Mouse (Mus musculus): ENCODE measurements around the gene Kif17. TPM values are rescaled to one million over a fixed set of nuclear protein-coding genes. Genes with fewer than 3 reads are reported as not detected.

Kif17 gene
- 1 to 10 TPM; 8.5 to 9.3 TPM for total RNA-seq (2021)

- DNase-seq, result peak; percentile 87
- intact Hi-C loops (cut with DNase I), result no loop called here
Observed at GRCm38 (mm10) chr4:138250088-138250960, at the start of gene Kif17, which contains the start of gene Sh2d5. TSS of gene Kif17 (plus strand) at chr4:138250435. TSS of gene Sh2d5 (plus strand) at chr4:138250403.

- no peak for DNase-seq
- intact Hi-C loops (cut with DNase I), result no loop called here
Observed at GRCm38 (mm10) chr4:138200769-138201168, 49.5 kb upstream of the Kif17 start.

- intact Hi-C loops (cut with DNase I), result no loop called here
- no peak for DNase-seq
Observed at GRCm38 (mm10) chr4:138201696-138202095, 48.5 kb upstream of the Kif17 start.

- no peak for DNase-seq
- intact Hi-C loops (cut with DNase I), result no loop called here
Observed at GRCm38 (mm10) chr4:138210116-138210515, 40.1 kb upstream of the Kif17 start.

- intact Hi-C loops (cut with DNase I), result no loop called here
- no peak for DNase-seq
Observed at GRCm38 (mm10) chr4:138213861-138214260, 36.4 kb upstream of the Kif17 start.

GRCm38 (mm10) chr4:138215671-138216199 lies 34.5 kb upstream of the Kif17 start:
- intact Hi-C loops (cut with DNase I), result no loop called here

GRCm38 (mm10) chr4:138216200-138216890 lies 33.9 kb upstream of the Kif17 start, which contains the start of gene Hp1bp3:
TSS of gene Hp1bp3 (plus strand) at chr4:138216296.
- DNase-seq, result peak; percentile 84
- intact Hi-C loops (cut with DNase I), result no loop called here

More at GRCm38 (mm10) chr4:138215671-138216199, 34.5 kb upstream of the Kif17 start:
- DNase-seq, result no peak

- intact Hi-C loops (cut with DNase I), result no loop called here
- peak; percentile 99 for DNase-seq
Observed at GRCm38 (mm10) chr4:138216891-138217392, 33.3 kb upstream of the Kif17 start.

GRCm38 (mm10) chr4:138217441-138217840 lies 32.8 kb upstream of the Kif17 start:
- intact Hi-C loops (cut with DNase I), result no loop called here
- DNase-seq, result no peak

GRCm38 (mm10) chr4:138217951-138218685 lies 32.1 kb upstream of the Kif17 start:
- no peak for DNase-seq
- intact Hi-C loops (cut with DNase I), result no loop called here

- no peak for DNase-seq
- intact Hi-C loops (cut with DNase I), result no loop called here
Observed at GRCm38 (mm10) chr4:138219331-138219730, 30.9 kb upstream of the Kif17 start.

GRCm38 (mm10) chr4:138220761-138221160 lies 29.5 kb upstream of the Kif17 start:
- DNase-seq, result no peak
- intact Hi-C loops (cut with DNase I), result no loop called here

- no peak for DNase-seq
- intact Hi-C loops (cut with DNase I), result no loop called here
Observed at GRCm38 (mm10) chr4:138221406-138221805, 28.8 kb upstream of the Kif17 start.

- no peak for DNase-seq
- intact Hi-C loops (cut with DNase I), result no loop called here
Observed at GRCm38 (mm10) chr4:138222396-138222795, 27.8 kb upstream of the Kif17 start.

GRCm38 (mm10) chr4:138223623-138224022 lies 26.6 kb upstream of the Kif17 start:
- intact Hi-C loops (cut with DNase I), result no loop called here
- no peak for DNase-seq

GRCm38 (mm10) chr4:138246756-138247665 lies 3.2 kb upstream of the Kif17 start:
- no peak for DNase-seq
- intact Hi-C loops (cut with DNase I), result no loop called here

- intact Hi-C loops (cut with DNase I), result no loop called here
- DNase-seq, result peak; percentile 19
Observed at GRCm38 (mm10) chr4:138251819-138252218, 1.6 kb downstream of the Kif17 start.

- intact Hi-C loops (cut with DNase I), result no loop called here
- no peak for DNase-seq
Observed at GRCm38 (mm10) chr4:138252231-138252630, 2.0 kb downstream of the Kif17 start.

- DNase-seq, result no peak
- intact Hi-C loops (cut with DNase I), result no loop called here
Observed at GRCm38 (mm10) chr4:138257116-138257687, 7.0 kb downstream of the Kif17 start.

Measured in left cerebral cortex, postnatal 4 days (tissue).